Mouse (Mus musculus) liver, embryonic 14.5 days (tissue): ENCODE measurements at regions not wholly inside any gene's neighbourhood (a gene's known extent, or its start where the extent isn't known, plus 50 kb on each side); places are given as distances from the start of the nearest gene placed in this dataset.

ENCODE experiments used
- ATAC-seq: fragments of 200-750 bp; cut with Nextera tagmentation; 2 replicates; pipeline ENCODE4 v1.8.0; 2017; ENCODE audit warnings: moderate number of reproducible peaks, mild to moderate bottlenecking, moderate library complexity; ENCODE audit not compliant: insufficient read depth
- DNase-seq, 3 experiments: peaks; one replicate each; pipeline ENCODE4 v3.0.0-alpha.2; 2012 to 2013; ENCODE audit warnings: low read depth in 3 of 3, low spot score in 3 of 3
- H3K27ac ChIP-seq: fragments of 300-500 bp; sonication (generic); 2 replicates; pipeline ENCODE4 v1.5.1; 2014; ENCODE audit warnings: moderate library complexity, mild to moderate bottlenecking, control low read depth, inconsistent platforms
- H3K27me3 ChIP-seq: fragments of 300-500 bp; sonication (generic); 2 replicates; pipeline ENCODE4 v1.6.1; 2014; ENCODE audit warnings: mild to moderate bottlenecking, low read length, moderate library complexity; ENCODE audit not compliant: control insufficient read depth, insufficient read depth
- H3K36me3 ChIP-seq: fragments of 300-500 bp; sonication (generic); replicated peaks from 2 replicates; pipeline ENCODE4 v1.6.1; 2014; ENCODE audit warnings: low read depth; ENCODE audit not compliant: control insufficient read depth, insufficient read depth
- H3K4me1 ChIP-seq, 2 experiments: fragments of 200-500 bp in 1 of 2; fragments of 300-500 bp in 1 of 2; sonication (generic) in 1 of 2; replicated peaks; 2 replicates each; pipeline ENCODE4 v1.6.1; 2012 to 2014; ENCODE audit warnings: antibody characterized with exemption in 1 of 2, inconsistent platforms in 1 of 2, low read length in 1 of 2; ENCODE audit not compliant: control insufficient read depth in 2 of 2, insufficient read depth in 2 of 2
- H3K4me2 ChIP-seq: fragments of 300-500 bp; sonication (generic); 2 replicates; pipeline ENCODE4 v1.6.1; 2014; ENCODE audit warnings: low read depth, mild to moderate bottlenecking, control low read depth, moderate library complexity
- H3K4me3 ChIP-seq, 2 experiments: fragments of 200-500 bp in 1 of 2; fragments of 300-500 bp in 1 of 2; sonication (generic) in 1 of 2; 2 replicates each; pipeline ENCODE4 v1.5.1; 2012 to 2014; ENCODE audit warnings: low read depth in 2 of 2, low read length in 2 of 2, mild to moderate bottlenecking in 2 of 2, control low read depth in 1 of 2, inconsistent platforms in 1 of 2, moderate library complexity in 1 of 2; ENCODE audit not compliant: insufficient read depth in 1 of 2
- H3K9ac ChIP-seq: fragments of 300-500 bp; sonication (generic); replicated peaks from 2 replicates; pipeline ENCODE4 v1.6.1; 2014; ENCODE audit warnings: mild to moderate bottlenecking, control low read depth, moderate library complexity
- H3K9me3 ChIP-seq: fragments of 300-500 bp; sonication (generic); 2 replicates; pipeline ENCODE4 v1.6.1; 2016; ENCODE audit warnings: low read length, mixed read lengths; ENCODE audit not compliant: control insufficient read depth
- CTCF ChIP-seq: IDR thresholded peaks from 2 replicates; pipeline ENCODE4 v1.5.1; 2016; ENCODE audit warnings: antibody characterized with exemption, low read depth, control low read depth
- EP300 ChIP-seq: IDR thresholded peaks from 2 replicates; pipeline ENCODE4 v1.6.1; 2016; ENCODE audit warnings: antibody characterized with exemption, low read depth
- WGBS: fragments of 180-500 bp; shearing (Covaris S2); extraction: QIAGEN DNeasy Blood & Tissue Kit; methylation state at CpG from one replicate; pipeline ENCODE4 v1.1.7; 2014; ENCODE audit not compliant: insufficient replicate concordance; 5-methylcytosine and 5-hydroxymethylcytosine counted together

GRCm38 (mm10) chr12:16013354-16013753, 196.6 kb upstream of the Trib2 start:
- TF ChIP-seq CTCF (no peak), EP300 (no peak)
- no peaks in the 10 kb centered on the region for H3K9me3 ChIP-seq
- H3K4me1 ChIP-seq = peaks cover 4 to 19% of the 10 kb centered on the region in 2 experiments; a peak in 3 of 4 replicates
- no peaks in the 10 kb centered on the region for H3K27me3 ChIP-seq
- no peak overlapping the region for H3K4me2 ChIP-seq
- DNase-seq (no peak), ATAC-seq (no peak)
- no peaks in the 10 kb centered on the region for H3K36me3 ChIP-seq
- H3K27ac ChIP-seq = no peak overlapping the region
- WGBS = 58% methylated on average over 2 of the region's 2 CpGs
- no peak overlapping the region for H3K9ac ChIP-seq
- no peak overlapping the region for H3K4me3 ChIP-seq

DNA sequence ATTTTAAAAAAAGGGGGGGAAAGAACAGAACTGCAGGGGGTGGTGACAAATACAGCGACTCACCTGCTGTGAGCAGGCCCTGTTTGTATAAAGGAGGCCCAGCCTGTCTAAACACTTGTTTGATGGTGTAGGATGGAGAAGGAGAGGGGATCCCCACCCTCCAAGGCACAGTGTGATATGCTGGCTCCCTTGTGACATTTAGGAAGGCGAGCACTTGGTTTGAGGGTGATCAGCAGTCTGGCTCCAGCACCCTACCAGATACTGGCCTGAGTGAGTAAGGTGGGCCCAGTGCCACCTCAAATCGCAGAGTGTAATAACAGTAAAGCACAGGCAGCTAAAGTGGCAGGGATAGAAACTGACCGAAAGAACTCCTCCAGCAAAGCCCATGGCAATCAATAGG, 195.4 kb upstream of the Trib2 start:
- Histone ChIP-seq H3K4me3 (no peak overlapping the region), H3K4me1 (peaks cover 4 to 22% of the 10 kb centered on the region in 2 experiments; a peak in 3 of 4 replicates), H3K9ac (no peak overlapping the region), H3K27me3 (no peaks in the 10 kb centered on the region), H3K4me2 (no peak overlapping the region), H3K27ac (no peak overlapping the region), H3K9me3 (no peaks in the 10 kb centered on the region), H3K36me3 (no peaks in the 10 kb centered on the region)
- DNase-seq (no peak), ATAC-seq (no peak)
- 62% methylated on average over 4 of the region's 4 CpGs for WGBS
- TF ChIP-seq EP300 (no peak), CTCF (no peak)

DNA sequence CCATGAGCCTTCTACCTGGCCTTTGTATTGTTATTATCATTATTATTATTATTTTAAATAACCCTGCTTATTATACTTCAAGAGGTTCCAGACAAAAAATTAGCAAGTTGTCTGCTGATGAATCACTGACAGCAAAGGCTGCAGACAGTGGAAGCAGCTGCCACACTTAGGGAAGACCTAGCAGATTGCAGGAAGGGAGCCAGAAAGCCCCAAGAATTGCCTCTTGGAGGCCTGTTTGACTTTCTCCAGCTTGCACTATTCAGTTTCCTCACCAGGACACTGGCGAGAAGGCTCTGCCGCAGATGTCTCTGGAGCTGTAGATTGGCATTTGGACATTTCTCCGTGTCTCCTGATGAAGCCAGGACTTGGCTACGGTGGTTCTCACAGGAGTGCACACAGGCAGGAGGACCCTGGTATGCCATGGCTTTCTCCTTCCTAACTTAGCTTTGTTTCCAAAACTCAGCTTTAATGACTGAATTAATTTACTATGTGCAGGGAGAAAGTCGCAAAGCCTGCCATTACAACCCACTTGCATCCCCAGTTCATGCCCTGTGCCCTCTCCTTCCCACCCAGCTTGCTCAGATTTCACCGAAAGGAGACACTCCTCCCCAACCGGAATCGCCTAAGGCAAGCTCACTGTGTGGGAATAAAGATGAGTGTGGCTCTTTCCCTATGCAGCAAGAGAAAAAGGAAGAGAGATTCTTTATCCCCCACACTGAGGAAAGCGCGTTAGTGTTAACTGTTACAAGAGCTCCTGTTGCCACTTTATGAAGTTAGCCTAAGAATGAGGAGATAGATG, 193.3 kb upstream of the Trib2 start:
- TF ChIP-seq CTCF = no peak
- no peak for TF ChIP-seq EP300
- no peak overlapping the region for H3K4me2 ChIP-seq
- DNase-seq (no peak), ATAC-seq (no peak)
- H3K27me3 ChIP-seq = no peaks in the 10 kb centered on the region
- no peak overlapping the region for H3K4me3 ChIP-seq
- no peak overlapping the region for H3K27ac ChIP-seq
- H3K4me1 ChIP-seq = peaks cover 4 to 22% of the 10 kb centered on the region in 2 experiments; a peak in 3 of 4 replicates
- 71% methylated on average over 10 of the region's 10 CpGs for WGBS
- no peak overlapping the region for H3K9ac ChIP-seq
- no peaks in the 10 kb centered on the region for H3K36me3 ChIP-seq
- H3K9me3 ChIP-seq = no peaks in the 10 kb centered on the region

- peak; percentile 62; the same call in 1 of the 2 replicates for ATAC-seq
- Histone ChIP-seq H3K4me1 (peaks cover 4 to 22% of the 10 kb centered on the region in 2 experiments; a peak in 3 of 4 replicates), H3K9me3 (no peaks in the 10 kb centered on the region), H3K4me2 (no peak overlapping the region), H3K36me3 (no peaks in the 10 kb centered on the region), H3K9ac (no peak overlapping the region), H3K27ac (no peak overlapping the region), H3K4me3 (no peak overlapping the region), H3K27me3 (no peaks in the 10 kb centered on the region)
- TF ChIP-seq CTCF (no peak), EP300 (peak; percentile 17; the same call in 1 of the 2 replicates)
- no peak for DNase-seq
- WGBS = 26% methylated on average over 3 of the region's 3 CpGs
These were observed 192.2 kb upstream of the Trib2 start for GRCm38 (mm10) chr12:16008763-16009515.

- no peak overlapping the region for H3K4me2 ChIP-seq
- no peaks in the 10 kb centered on the region for H3K9me3 ChIP-seq
- no peak overlapping the region for H3K9ac ChIP-seq
- DNase-seq (no peak), ATAC-seq (no peak)
- TF ChIP-seq EP300 (no peak), CTCF (no peak)
- H3K4me3 ChIP-seq = no peak overlapping the region
- WGBS = 9% methylated on average over 4 of the region's 4 CpGs
- H3K27ac ChIP-seq = no peak overlapping the region
- no peaks in the 10 kb centered on the region for H3K27me3 ChIP-seq
- no peaks in the 10 kb centered on the region for H3K36me3 ChIP-seq
- H3K4me1 ChIP-seq = peaks cover 4 to 22% of the 10 kb centered on the region in 2 experiments; a peak in 3 of 4 replicates
These were observed 191.5 kb upstream of the Trib2 start for GRCm38 (mm10) chr12:16008261-16008660.
